Mouse (Mus musculus): ENCODE measurements around the gene Tmem108. TPM values are rescaled to one million over a fixed set of nuclear protein-coding genes. Genes with fewer than 3 reads are reported as not detected.
"Not testable (repeated sequence)": the region's sequence is repeated elsewhere in the genome, so short reads cannot be mapped to it uniquely, and the experiment has no call there.

Gene Tmem108
- polyA plus RNA-seq, 1 experiment from 2014 or later, result 4.6 TPM

GRCm38 (mm10) chr9:103675721-103676480 lies 85.7 kb downstream of the Tmem108 start:
- Histone ChIP-seq H3K4me2 (no peak overlapping the region), H3K27ac (no peak overlapping the region), H3K36me3 (no peaks in the 10 kb centered on the region), H3K9me3 (replicated peaks) (peaks cover 6% of the 10 kb centered on the region; the same call in 1 of the 2 replicates), H3K4me3 (no peak overlapping the region), H3K9ac (no peak overlapping the region), H3K4me1 (no peaks in the 10 kb centered on the region), H3K27me3 (replicated peaks) (no peaks in the 10 kb centered on the region)
- no peak for ATAC-seq
- WGBS (ENCODE audit: insufficient replicate concordance), result 65% methylated on average over 13 of the region's 13 CpGs

GRCm38 (mm10) chr9:103672881-103673280 lies 88.8 kb downstream of the Tmem108 start:
- H3K4me2 ChIP-seq, result no peak overlapping the region
- H3K27me3 ChIP-seq (replicated peaks), result no peaks in the 10 kb centered on the region
- no peaks in the 10 kb centered on the region for H3K36me3 ChIP-seq
- peaks cover 12% of the 10 kb centered on the region; the same call in 1 of the 2 replicates for H3K9me3 ChIP-seq (replicated peaks)
- no peaks in the 10 kb centered on the region for H3K4me1 ChIP-seq
- H3K27ac ChIP-seq, result no peak overlapping the region
- H3K9ac ChIP-seq, result no peak overlapping the region
- ATAC-seq, result no peak
- WGBS (ENCODE audit: insufficient replicate concordance), result 72% methylated on average over 4 of the region's 4 CpGs
- no peak overlapping the region for H3K4me3 ChIP-seq

GRCm38 (mm10) chr9:103670592-103671113 lies 91.0 kb downstream of the Tmem108 start:
- not testable (repeated sequence) for H3K27ac ChIP-seq; H3K9ac ChIP-seq; H3K4me2 ChIP-seq; H3K4me3 ChIP-seq; H3K4me1 ChIP-seq; H3K36me3 ChIP-seq; ATAC-seq; H3K27me3 ChIP-seq (replicated peaks)
- 86% methylated on average over 8 of the region's 8 CpGs for WGBS (ENCODE audit: insufficient replicate concordance)
- H3K9me3 ChIP-seq (replicated peaks), result peaks cover 12% of the 10 kb centered on the region; the same call in 1 of the 2 replicates

- ATAC-seq, result no peak
- H3K9me3 ChIP-seq (replicated peaks), result peaks cover 12% of the 10 kb centered on the region; the same call in 1 of the 2 replicates
- H3K4me3 ChIP-seq, result no peak overlapping the region
Observed at GRCm38 (mm10) chr9:103668830-103669229, 92.8 kb downstream of the Tmem108 start.

GRCm38 (mm10) chr9:103665817-103666216 lies 95.8 kb downstream of the Tmem108 start:
- Histone ChIP-seq H3K9me3 (replicated peaks) (0 out of 2 replicates have a peak, but pooled peaks cover 6% of the 10 kb centered on the region), H3K27ac (no peak overlapping the region), H3K4me2 (no peak overlapping the region), H3K4me3 (no peak overlapping the region), H3K27me3 (replicated peaks) (no peaks in the 10 kb centered on the region), H3K9ac (no peak overlapping the region), H3K4me1 (no peaks in the 10 kb centered on the region), H3K36me3 (no peaks in the 10 kb centered on the region)
- no peak for ATAC-seq
- 67% methylated on average over 6 of the region's 6 CpGs for WGBS (ENCODE audit: insufficient replicate concordance)

More at GRCm38 (mm10) chr9:103668830-103669229, 92.8 kb downstream of the Tmem108 start:
- no peak overlapping the region for H3K27ac ChIP-seq
- H3K27me3 ChIP-seq (replicated peaks), result no peaks in the 10 kb centered on the region
- 80% methylated on average over 6 of the region's 6 CpGs for WGBS (ENCODE audit: insufficient replicate concordance)
- no peak overlapping the region for H3K9ac ChIP-seq
- H3K36me3 ChIP-seq, result no peaks in the 10 kb centered on the region
- no peaks in the 10 kb centered on the region for H3K4me1 ChIP-seq
- no peak overlapping the region for H3K4me2 ChIP-seq

GRCm38 (mm10) chr9:103664151-103664550 lies 97.5 kb downstream of the Tmem108 start:
- Histone ChIP-seq H3K9me3 (replicated peaks) (no peaks in the 10 kb centered on the region), H3K27ac (no peak overlapping the region), H3K4me2 (no peak overlapping the region), H3K27me3 (replicated peaks) (no peaks in the 10 kb centered on the region), H3K36me3 (no peaks in the 10 kb centered on the region), H3K4me3 (no peak overlapping the region), H3K9ac (no peak overlapping the region), H3K4me1 (no peaks in the 10 kb centered on the region)
- WGBS (ENCODE audit: insufficient replicate concordance), result 76% methylated on average over 11 of the region's 11 CpGs
- no peak for ATAC-seq

- Histone ChIP-seq H3K27ac (no peak overlapping the region), H3K36me3 (no peaks in the 10 kb centered on the region), H3K4me1 (no peaks in the 10 kb centered on the region), H3K9ac (no peak overlapping the region), H3K4me3 (no peak overlapping the region), H3K9me3 (replicated peaks) (no peaks in the 10 kb centered on the region), H3K27me3 (replicated peaks) (no peaks in the 10 kb centered on the region), H3K4me2 (no peak overlapping the region)
- ATAC-seq, result no peak
- 54% methylated on average over 1 of the region's 1 CpGs for WGBS (ENCODE audit: insufficient replicate concordance)
Observed at GRCm38 (mm10) chr9:103661873-103662272, 99.8 kb downstream of the Tmem108 start.

- no peaks in the 10 kb centered on the region for H3K27me3 ChIP-seq (replicated peaks)
- ATAC-seq, result no peak
- H3K4me2 ChIP-seq, result no peak overlapping the region
- H3K4me1 ChIP-seq, result no peaks in the 10 kb centered on the region
- no peaks in the 10 kb centered on the region for H3K9me3 ChIP-seq (replicated peaks)
- H3K9ac ChIP-seq, result no peak overlapping the region
- H3K4me3 ChIP-seq, result no peak overlapping the region
- WGBS (ENCODE audit: insufficient replicate concordance), result 72% methylated on average over 5 of the region's 5 CpGs
- no peaks in the 10 kb centered on the region for H3K36me3 ChIP-seq
- H3K27ac ChIP-seq, result no peak overlapping the region
Observed at GRCm38 (mm10) chr9:103657981-103658380, 103.7 kb downstream of the Tmem108 start.

- Histone ChIP-seq H3K27ac (no peak overlapping the region), H3K4me1 (no peaks in the 10 kb centered on the region)
- no peak for ATAC-seq
Observed at GRCm38 (mm10) chr9:103657183-103657975, 104.3 kb downstream of the Tmem108 start.

GRCm38 (mm10) chr9:103653995-103654587 lies 107.5 kb downstream of the Tmem108 start:
- no peak overlapping the region for H3K4me2 ChIP-seq
- H3K36me3 ChIP-seq, result no peaks in the 10 kb centered on the region
- H3K27ac ChIP-seq, result no peak overlapping the region
- ATAC-seq, result no peak
- WGBS (ENCODE audit: insufficient replicate concordance), result 17% methylated on average over 10 of the region's 10 CpGs
- H3K4me1 ChIP-seq, result no peaks in the 10 kb centered on the region
- no peaks in the 10 kb centered on the region for H3K27me3 ChIP-seq (replicated peaks)
- no peak overlapping the region for H3K9ac ChIP-seq
- no peak overlapping the region for H3K4me3 ChIP-seq
- no peaks in the 10 kb centered on the region for H3K9me3 ChIP-seq (replicated peaks)

More at GRCm38 (mm10) chr9:103657183-103657975, 104.3 kb downstream of the Tmem108 start:
- H3K9me3 ChIP-seq (replicated peaks), result no peaks in the 10 kb centered on the region
- H3K9ac ChIP-seq, result no peak overlapping the region
- H3K4me2 ChIP-seq, result no peak overlapping the region
- WGBS (ENCODE audit: insufficient replicate concordance), result 61% methylated on average over 13 of the region's 13 CpGs
- H3K27me3 ChIP-seq (replicated peaks), result no peaks in the 10 kb centered on the region
- H3K36me3 ChIP-seq, result no peaks in the 10 kb centered on the region
- H3K4me3 ChIP-seq, result no peak overlapping the region

- ATAC-seq, result no peak
- no peak overlapping the region for H3K9ac ChIP-seq
- H3K9me3 ChIP-seq (replicated peaks), result no peaks in the 10 kb centered on the region
- H3K4me3 ChIP-seq, result no peak overlapping the region
- no peak overlapping the region for H3K4me2 ChIP-seq
- H3K4me1 ChIP-seq, result no peaks in the 10 kb centered on the region
- H3K27me3 ChIP-seq (replicated peaks), result no peaks in the 10 kb centered on the region
- no peaks in the 10 kb centered on the region for H3K36me3 ChIP-seq
- no peak overlapping the region for H3K27ac ChIP-seq
- WGBS (ENCODE audit: insufficient replicate concordance), result 50% methylated on average over 8 of the region's 8 CpGs
Observed at GRCm38 (mm10) chr9:103652127-103652882, 109.3 kb downstream of the Tmem108 start.
